Mouse (Mus musculus) midbrain, embryonic 14.5 days (tissue): ENCODE results near the gene Elovl6. TPM values are rescaled to one million over a fixed set of nuclear protein-coding genes. Genes with fewer than 3 reads are reported as not detected.

Source experiments
- ATAC-seq: fragments of 200-750 bp; cut with Nextera tagmentation; 2 replicates; pipeline ENCODE4 v1.8.0; 2017; ENCODE audit warnings: moderate number of reproducible peaks, moderate library complexity; ENCODE audit not compliant: low FRiP score, low TSS enrichment
- DNase-seq: peaks from one replicate; pipeline ENCODE4 v3.0.0-alpha.2; 2015
- H3K27ac ChIP-seq: fragments of 300-500 bp; sonication (generic); replicated peaks from 2 replicates; pipeline ENCODE4 v1.5.1; 2014; ENCODE audit warnings: mild to moderate bottlenecking, low read depth, low read length, moderate library complexity
- H3K27me3 ChIP-seq: fragments of 300-500 bp; sonication (generic); 2 replicates; pipeline ENCODE4 v1.6.1; 2014; ENCODE audit warnings: low read length, control low read depth, mixed read lengths; ENCODE audit not compliant: control insufficient read depth, insufficient read depth
- H3K36me3 ChIP-seq: fragments of 300-500 bp; sonication (generic); 2 replicates; pipeline ENCODE4 v1.6.1; 2014; ENCODE audit warnings: low read length, control low read depth; ENCODE audit not compliant: control insufficient read depth, insufficient read depth
- H3K4me1 ChIP-seq: fragments of 300-500 bp; sonication (generic); 2 replicates; pipeline ENCODE4 v1.6.1; 2014; ENCODE audit warnings: mild to moderate bottlenecking, antibody characterized with exemption, low read length, control low read depth; ENCODE audit not compliant: control insufficient read depth, insufficient read depth
- H3K4me2 ChIP-seq: fragments of 300-500 bp; sonication (generic); 2 replicates; pipeline ENCODE4 v1.6.1; 2014; ENCODE audit warnings: mild to moderate bottlenecking, low read length, moderate library complexity
- H3K4me3 ChIP-seq: fragments of 300-500 bp; sonication (generic); replicated peaks from 2 replicates; pipeline ENCODE4 v1.5.1; 2014; ENCODE audit warnings: low read depth, low read length
- H3K9ac ChIP-seq: fragments of 300-500 bp; sonication (generic); replicated peaks from 2 replicates; pipeline ENCODE4 v1.6.1; 2014; ENCODE audit warnings: mild to moderate bottlenecking, low read length, moderate library complexity
- H3K9me3 ChIP-seq: fragments of 300-500 bp; sonication (generic); 2 replicates; pipeline ENCODE4 v1.6.1; 2016; ENCODE audit warnings: low read length, control low read depth, mixed read lengths; ENCODE audit not compliant: control insufficient read depth
- WGBS: fragments of 180-500 bp; shearing (Covaris S2); extraction: QIAGEN DNeasy Blood & Tissue Kit; methylation state at CpG from one replicate; pipeline ENCODE4 v1.1.7; 2014; 5-methylcytosine and 5-hydroxymethylcytosine counted together
- polyA plus RNA-seq: library from polyadenylated mRNA; unstranded; fragments of >200 nt; fragmentation: Nextera tagmentation; extraction: Ambion mirVana; gene quantifications from 2 replicates; pipeline ENCODE4 v1.2.1, GENCODE M21; 2014

Elovl6 gene
- polyA plus RNA-seq, 1 experiment from 2014 or later = 30.4 TPM

- H3K27me3 ChIP-seq = no peaks in the 10 kb centered on the region
- H3K4me1 ChIP-seq = no peaks in the 10 kb centered on the region
- no peak overlapping the region for H3K4me2 ChIP-seq
- ATAC-seq = no peak
- 92% methylated on average over 2 of the region's 2 CpGs for WGBS
- no peaks in the 10 kb centered on the region for H3K9me3 ChIP-seq
- H3K9ac ChIP-seq = no peak overlapping the region
- no peak overlapping the region for H3K4me3 ChIP-seq
- no peak overlapping the region for H3K27ac ChIP-seq
- DNase-seq = no peak
- H3K36me3 ChIP-seq = no peaks in the 10 kb centered on the region
Observed at GRCm38 (mm10) chr3:129566013-129566412, 33.9 kb downstream of the Elovl6 start.

GRCm38 (mm10) chr3:129566876-129567275 lies 34.7 kb downstream of the Elovl6 start:
- no peak for ATAC-seq
- Histone ChIP-seq H3K9ac (no peak overlapping the region), H3K36me3 (no peaks in the 10 kb centered on the region), H3K4me2 (no peak overlapping the region), H3K4me3 (no peak overlapping the region), H3K27me3 (no peaks in the 10 kb centered on the region), H3K4me1 (no peaks in the 10 kb centered on the region), H3K27ac (no peak overlapping the region), H3K9me3 (no peaks in the 10 kb centered on the region)
- WGBS = 85% methylated on average over 5 of the region's 5 CpGs
- DNase-seq = no peak

DNA sequence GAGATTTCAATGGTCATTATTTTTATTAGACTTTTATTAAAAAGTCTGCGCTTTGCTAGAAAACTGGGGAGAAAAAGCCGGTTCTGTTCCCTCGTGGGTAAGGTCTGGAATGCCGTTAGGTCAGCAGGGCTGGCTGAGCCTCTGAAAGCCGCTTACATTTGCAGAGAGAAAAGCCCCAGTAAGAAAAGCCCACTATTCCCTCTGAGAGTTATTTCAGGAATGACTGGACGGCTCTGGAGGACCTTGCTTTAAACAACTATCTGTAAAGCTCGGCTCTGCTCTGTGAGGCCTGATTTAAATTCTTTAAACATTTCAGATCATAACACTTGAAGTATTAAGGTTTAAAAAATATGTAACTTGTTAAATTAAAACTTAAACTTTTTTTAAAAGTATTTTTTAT lies 36.4 kb downstream of the Elovl6 start:
- Histone ChIP-seq H3K4me1 (0 out of 2 replicates have a peak, but pooled peaks cover 3% of the 10 kb centered on the region), H3K9me3 (no peaks in the 10 kb centered on the region), H3K4me2 (no peak overlapping the region), H3K27ac (no peak overlapping the region), H3K9ac (no peak overlapping the region), H3K4me3 (no peak overlapping the region), H3K27me3 (no peaks in the 10 kb centered on the region), H3K36me3 (no peaks in the 10 kb centered on the region)
- no peak for ATAC-seq
- no peak for DNase-seq
- 51% methylated on average over 7 of the region's 7 CpGs for WGBS

- WGBS = 96% methylated on average over 8 of the region's 8 CpGs
- H3K9me3 ChIP-seq = no peaks in the 10 kb centered on the region
- H3K4me2 ChIP-seq = no peak overlapping the region
- H3K9ac ChIP-seq = no peak overlapping the region
- H3K36me3 ChIP-seq = no peaks in the 10 kb centered on the region
- 0 out of 2 replicates have a peak, but pooled peaks cover 3% of the 10 kb centered on the region for H3K4me1 ChIP-seq
- H3K27ac ChIP-seq = no peak overlapping the region
- H3K27me3 ChIP-seq = no peaks in the 10 kb centered on the region
- no peak for DNase-seq
- ATAC-seq = no peak
- H3K4me3 ChIP-seq = no peak overlapping the region
Observed at GRCm38 (mm10) chr3:129570989-129571388, 38.8 kb downstream of the Elovl6 start.

- no peak for ATAC-seq
- no peak overlapping the region for H3K4me3 ChIP-seq
Observed at GRCm38 (mm10) chr3:129571642-129572041, 39.5 kb downstream of the Elovl6 start.

DNA sequence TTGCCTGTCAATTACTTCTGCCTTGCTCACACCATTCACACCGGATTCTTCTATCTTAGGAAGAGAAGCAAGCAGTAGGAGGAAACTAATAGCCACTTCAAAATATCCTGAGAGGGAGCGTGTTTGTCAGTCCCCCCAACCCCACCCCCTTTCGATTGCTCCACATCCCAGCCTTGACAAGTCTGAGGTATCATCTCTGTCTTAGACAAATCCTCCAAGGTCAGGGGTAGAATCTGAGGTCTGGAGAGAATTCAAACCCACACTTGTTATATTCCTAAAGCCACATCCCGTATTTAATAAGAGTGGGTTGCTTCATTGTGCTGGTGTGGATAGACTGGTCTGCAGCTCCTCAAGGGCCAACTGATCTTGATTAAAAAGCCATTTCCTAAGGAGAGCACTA lies 40.8 kb downstream of the Elovl6 start:
- 64% methylated on average over 4 of the region's 4 CpGs for WGBS
- Histone ChIP-seq H3K9ac (no peak overlapping the region), H3K27ac (no peak overlapping the region), H3K4me2 (no peak overlapping the region), H3K27me3 (no peaks in the 10 kb centered on the region), H3K9me3 (no peaks in the 10 kb centered on the region), H3K36me3 (0 out of 2 replicates have a peak, but pooled peaks cover 4% of the 10 kb centered on the region), H3K4me1 (0 out of 2 replicates have a peak, but pooled peaks cover 3% of the 10 kb centered on the region), H3K4me3 (no peak overlapping the region)
- DNase-seq = no peak
- no peak for ATAC-seq

More at GRCm38 (mm10) chr3:129571642-129572041, 39.5 kb downstream of the Elovl6 start:
- Histone ChIP-seq H3K4me1 (0 out of 2 replicates have a peak, but pooled peaks cover 3% of the 10 kb centered on the region), H3K9me3 (no peaks in the 10 kb centered on the region), H3K27me3 (no peaks in the 10 kb centered on the region), H3K9ac (no peak overlapping the region), H3K4me2 (no peak overlapping the region), H3K36me3 (0 out of 2 replicates have a peak, but pooled peaks cover 4% of the 10 kb centered on the region), H3K27ac (no peak overlapping the region)
- 95% methylated on average over 5 of the region's 5 CpGs for WGBS
- no peak for DNase-seq

- ATAC-seq (no peak), DNase-seq (no peak)
- H3K9me3 ChIP-seq = no peaks in the 10 kb centered on the region
- no peak overlapping the region for H3K4me2 ChIP-seq
- no peaks in the 10 kb centered on the region for H3K27me3 ChIP-seq
- H3K27ac ChIP-seq = no peak overlapping the region
- 0 out of 2 replicates have a peak, but pooled peaks cover 3% of the 10 kb centered on the region for H3K4me1 ChIP-seq
- H3K9ac ChIP-seq = no peak overlapping the region
- no peak overlapping the region for H3K4me3 ChIP-seq
- 75% methylated on average over 4 of the region's 4 CpGs for WGBS
- 0 out of 2 replicates have a peak, but pooled peaks cover 4% of the 10 kb centered on the region for H3K36me3 ChIP-seq
Observed at GRCm38 (mm10) chr3:129573609-129574008, 41.5 kb downstream of the Elovl6 start.

DNA sequence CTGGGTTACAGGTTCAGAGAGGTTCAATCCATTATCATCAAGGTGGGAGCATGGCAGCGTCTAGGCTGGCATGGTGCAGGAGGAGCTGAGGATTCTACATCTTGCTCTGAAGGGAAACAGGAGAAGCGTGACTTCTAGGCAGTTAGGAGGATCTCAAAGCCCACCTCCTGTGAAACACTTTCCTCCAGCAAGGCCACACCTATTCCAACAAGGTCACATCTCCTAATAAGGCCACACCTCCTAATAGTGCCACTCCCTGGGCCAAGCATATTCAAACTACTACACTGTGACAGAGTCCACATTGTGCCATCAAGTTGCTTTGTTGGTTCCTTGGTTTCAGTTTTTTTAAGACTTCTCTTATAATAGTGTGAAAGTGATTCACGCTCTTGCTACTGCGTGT lies 42.9 kb downstream of the Elovl6 start:
- Histone ChIP-seq H3K27me3 (no peaks in the 10 kb centered on the region), H3K9ac (no peak overlapping the region), H3K9me3 (no peaks in the 10 kb centered on the region), H3K4me3 (no peak overlapping the region), H3K4me2 (no peak overlapping the region), H3K27ac (no peak overlapping the region), H3K36me3 (0 out of 2 replicates have a peak, but pooled peaks cover 4% of the 10 kb centered on the region), H3K4me1 (0 out of 2 replicates have a peak, but pooled peaks cover 3% of the 10 kb centered on the region)
- DNase-seq (no peak), ATAC-seq (no peak)
- WGBS = 98% methylated on average over 4 of the region's 4 CpGs

GRCm38 (mm10) chr3:129576522-129576921 lies 44.4 kb downstream of the Elovl6 start:
- no peak overlapping the region for H3K4me2 ChIP-seq
- 96% methylated on average over 6 of the region's 6 CpGs for WGBS
- no peak overlapping the region for H3K27ac ChIP-seq
- H3K36me3 ChIP-seq = 0 out of 2 replicates have a peak, but pooled peaks cover 4% of the 10 kb centered on the region
- ATAC-seq (no peak), DNase-seq (no peak)
- H3K4me1 ChIP-seq = 0 out of 2 replicates have a peak, but pooled peaks cover 3% of the 10 kb centered on the region
- H3K9me3 ChIP-seq = no peaks in the 10 kb centered on the region
- H3K9ac ChIP-seq = no peak overlapping the region
- no peak overlapping the region for H3K4me3 ChIP-seq
- no peaks in the 10 kb centered on the region for H3K27me3 ChIP-seq
